ENCODE assay signal across 8 mouse cellular contexts in the genomic region with DNA sequence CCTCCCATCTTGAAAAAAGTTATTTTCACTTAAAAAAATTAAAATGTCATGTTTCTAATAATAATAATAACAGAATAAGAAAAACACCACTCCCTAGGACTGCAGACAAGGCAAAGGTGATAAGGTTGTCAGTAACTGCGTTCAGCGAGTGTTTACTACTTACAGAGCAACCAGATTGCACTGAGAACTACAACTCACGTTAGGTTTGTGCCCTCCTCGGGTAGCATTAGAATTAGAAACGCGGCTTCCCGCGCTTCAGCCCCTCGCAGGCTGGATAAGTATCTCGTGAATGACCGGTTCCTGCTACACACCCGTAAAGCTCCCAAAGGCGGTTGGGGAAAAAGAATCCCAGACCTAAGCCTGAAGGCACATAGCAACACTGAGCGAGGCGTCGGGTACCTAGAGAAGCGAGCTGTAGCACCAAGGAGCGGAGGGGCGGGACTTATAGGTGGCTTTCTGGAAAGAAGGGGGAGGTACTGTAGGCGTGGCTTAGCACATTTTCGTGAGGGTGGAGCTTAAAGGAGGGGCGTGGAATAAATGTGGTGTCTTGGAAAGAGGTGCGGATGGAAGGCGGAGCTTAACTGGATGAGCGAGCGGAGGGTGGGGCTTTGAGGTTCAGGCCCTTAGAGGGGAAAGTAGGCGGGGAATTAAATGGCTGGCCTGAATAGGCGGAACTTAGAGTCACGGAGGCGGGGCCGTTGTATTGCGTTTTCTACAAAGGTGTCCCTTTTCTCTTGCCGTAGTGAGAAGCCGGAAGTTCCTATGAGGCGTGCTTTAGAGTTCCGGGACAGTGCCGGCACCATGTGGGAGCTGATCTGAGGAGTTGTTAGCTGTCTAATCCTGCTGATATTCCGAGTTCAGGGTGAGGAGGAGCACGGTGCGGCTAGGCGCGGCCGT. TPM values are rescaled to one million over a fixed set of nuclear protein-coding genes. Genes with fewer than 3 reads are reported as not detected.
DNase-seq lines count a peak whose midpoint lies in the region; ATAC-seq and TF ChIP-seq lines count a peak whose summit lies in the region.

Gene Heatr1, plus strand, starts transcription at position 419 of the 897 bp plus-strand sequence.

- peak in 1 of 2 experiments; percentile 90; a peak in 3 of 4 replicates for TF ChIP-seq POLR2A in MEL (IDR thresholded peaks at IDR 0.05; ENCODE audit: control insufficient read depth in 1 of 2, insufficient read depth in 1 of 2, low read depth in 1 of 2, low read length in 2 of 2, poor library complexity in 1 of 2)
- TF ChIP-seq POLR2A in cerebellum, adult 2 months (IDR thresholded peaks at IDR 0.05; ENCODE audit: borderline replicate concordance, insufficient read depth, low read length) = peak; percentile 39; the same call in 1 of the 2 replicates

- TF ChIP-seq CTCF in MEL (IDR thresholded peaks at IDR 0.05 in 2 of 3, conservative IDR thresholded peaks at IDR 0.05 in 1 of 3; ENCODE audit: control insufficient read depth in 1 of 3, insufficient read depth in 1 of 3, low read depth in 2 of 3, low read length in 3 of 3, poor library complexity in 1 of 3, severe bottlenecking in 1 of 3) = no peak
- TF ChIP-seq CTCF in cerebellum, adult 2 months (IDR thresholded peaks at IDR 0.05; ENCODE audit: borderline replicate concordance, insufficient read depth, low read depth, low read length) = no peak
- TF ChIP-seq CTCF in forebrain, postnatal 0 days (IDR thresholded peaks at IDR 0.05; ENCODE audit: low read depth) = no peak

- no peak for TF ChIP-seq RAD21 in MEL (IDR thresholded peaks at IDR 0.05; ENCODE audit: low read depth, low read length)

- 1% methylated on average over 43 of the region's 43 CpGs for WGBS in cerebellum, adult 2 months
- WGBS in forebrain, postnatal 0 days = under 1% methylated on average over 43 of the region's 43 CpGs
- under 1% methylated on average over 43 of the region's 43 CpGs for WGBS in lung, embryonic 15.5 days

- H3K27ac ChIP-seq in MEL (ENCODE audit: control insufficient read depth, low read depth, low read length) = peak within 1 kb of the TSS; percentile 54
- no peak within 1 kb of the TSS for H3K27ac ChIP-seq in cerebellum, adult 2 months (ENCODE audit: insufficient read depth, low read length)
- peak within 1 kb of the TSS; percentile 40; the same call in 1 of the 2 replicates for H3K27ac ChIP-seq in forebrain, postnatal 0 days (ENCODE audit: low read depth, low read length)
- H3K27ac ChIP-seq in lung, embryonic 15.5 days = peak within 1 kb of the TSS; percentile 65

- TF ChIP-seq EP300 in MEL (IDR thresholded peaks at IDR 0.05; ENCODE audit: low read depth in 1 of 2, low read length in 2 of 2) = no peak

- no peaks in the 10 kb centered on the region for H3K27me3 ChIP-seq in MEL (ENCODE audit: control insufficient read depth in 1 of 2, insufficient read depth in 2 of 2, low read length in 2 of 2)
- H3K27me3 ChIP-seq in cerebellum, adult 2 months (ENCODE audit: control insufficient read depth, insufficient read depth, low read length) = no peaks in the 10 kb centered on the region
- H3K27me3 ChIP-seq in forebrain, postnatal 0 days (ENCODE audit: insufficient read depth, low read length) = no peaks in the 10 kb centered on the region
- peaks cover 9% of the 10 kb centered on the region; the same call in 1 of the 2 replicates for H3K27me3 ChIP-seq in lung, embryonic 15.5 days

- H3K79me2 ChIP-seq in MEL (ENCODE audit: control insufficient read depth, insufficient read depth, low read length, poor library complexity) = peaks cover 18% of the 10 kb centered on the region

- H3K4me2 ChIP-seq in forebrain, postnatal 0 days (ENCODE audit: low read depth) = peak within 1 kb of the TSS; percentile 78
- peak within 1 kb of the TSS; percentile 85 for H3K4me2 ChIP-seq in lung, embryonic 15.5 days

- peak within 1 kb of the TSS; percentile 76 to 92 for H3K4me3 ChIP-seq in MEL (ENCODE audit: control insufficient read depth in 1 of 2, insufficient read depth in 1 of 2, low read depth in 2 of 2, low read length in 2 of 2)
- peak within 1 kb of the TSS; percentile 93 for H3K4me3 ChIP-seq in cerebellum, adult 2 months (replicated peaks; ENCODE audit: insufficient read depth, low read depth, low read length)
- peak within 1 kb of the TSS; percentile 72 for H3K4me3 ChIP-seq in forebrain, postnatal 0 days (ENCODE audit: low read depth, low read length)
- peak within 1 kb of the TSS; percentile 66 for H3K4me3 ChIP-seq in lung, embryonic 15.5 days

- ATAC-seq in forebrain, postnatal 0 days = peak; percentile 94
- ATAC-seq in lung, embryonic 15.5 days (ENCODE audit: borderline replicate concordance, extremely low read depth, low FRiP score, low TSS enrichment) = peak; percentile 97

- peak; percentile 99 for DNase-seq in MEL (ENCODE audit: low read depth, low spot score)
- DNase-seq in cerebellum, adult 2 months = peak; percentile 91 to 94
- DNase-seq in forebrain, postnatal 0 days = peak; percentile 97
- peak; percentile 94 for DNase-seq in heart, postnatal 4 days
- peak; percentile 95 to 96 for DNase-seq in layer of hippocampus, adult 8-10 months (ENCODE audit: low spot score in 2 of 2)
- DNase-seq in ovary, adult 18-20 months (ENCODE audit: low spot score) = peak; percentile 95
- peak; percentile 99 for DNase-seq in thymus, postnatal 0 days (ENCODE audit: low spot score)

- H3K9me3 ChIP-seq in MEL (replicated peaks; ENCODE audit: insufficient read depth, low read length) = no peaks in the 10 kb centered on the region
- no peaks in the 10 kb centered on the region for H3K9me3 ChIP-seq in forebrain, postnatal 0 days (ENCODE audit: low read length)
- no peaks in the 10 kb centered on the region for H3K9me3 ChIP-seq in lung, embryonic 15.5 days

- H3K4me1 ChIP-seq in MEL (ENCODE audit: control insufficient read depth in 1 of 2, insufficient read depth in 2 of 2, low read length in 2 of 2) = peaks cover 0 to 4% of the 10 kb centered on the region in 2 experiments; a peak in 1 of 4 replicates
- peaks cover 5% of the 10 kb centered on the region for H3K4me1 ChIP-seq in cerebellum, adult 2 months (ENCODE audit: control insufficient read depth, insufficient read depth, low read length)
- H3K4me1 ChIP-seq in forebrain, postnatal 0 days (ENCODE audit: insufficient read depth) = peaks cover 6% of the 10 kb centered on the region; the same call in 1 of the 2 replicates
- H3K4me1 ChIP-seq in lung, embryonic 15.5 days = peaks cover 6% of the 10 kb centered on the region

- peak within 1 kb of the TSS; percentile 86 for H3K9ac ChIP-seq in MEL (ENCODE audit: control insufficient read depth, low read depth, low read length, poor library complexity, severe bottlenecking)
- peak within 1 kb of the TSS; percentile 51 for H3K9ac ChIP-seq in forebrain, postnatal 0 days
- peak within 1 kb of the TSS; percentile 47 for H3K9ac ChIP-seq in lung, embryonic 15.5 days

- peaks cover 3 to 12% of the 10 kb centered on the region in 2 experiments for H3K36me3 ChIP-seq in MEL (ENCODE audit: control insufficient read depth in 1 of 2, insufficient read depth in 2 of 2, low read length in 2 of 2)
- peaks cover 7% of the 10 kb centered on the region; the same call in 1 of the 2 replicates for H3K36me3 ChIP-seq in forebrain, postnatal 0 days (ENCODE audit: insufficient read depth)
- peaks cover 12% of the 10 kb centered on the region for H3K36me3 ChIP-seq in lung, embryonic 15.5 days

TF ChIP-seq in MEL, 35 proteins besides CTCF, POLR2A, EP300 and RAD21 (continues in another document):
- TF ChIP-seq NELFE (IDR thresholded peaks at IDR 0.05; ENCODE audit: low read depth, low read length) (peak; percentile 77), UBTF (IDR thresholded peaks at IDR 0.05; ENCODE audit: borderline replicate concordance, insufficient read depth, low read depth, low read length) (no peak), GATA1 (IDR thresholded peaks at IDR 0.05; ENCODE audit: low read depth, low read length) (peak; percentile 4; the same call in 1 of the 2 replicates), HCFC1 (IDR thresholded peaks at IDR 0.05; ENCODE audit: low read depth, low read length) (peak; percentile 93), CHD2 (IDR thresholded peaks at IDR 0.05; ENCODE audit: low read length) (no peak), CHD1 (IDR thresholded peaks at IDR 0.05; ENCODE audit: low read depth, low read length) (no peak), TAL1 (IDR thresholded peaks at IDR 0.05; ENCODE audit: low read length) (no peak), ZNF384 (IDR thresholded peaks at IDR 0.05; ENCODE audit: low read depth, low read length) (no peak), E2F4 (IDR thresholded peaks at IDR 0.05; ENCODE audit: borderline replicate concordance, low read depth, low read length) (0 out of 2 replicates have a peak, but pooled peaks have one; percentile 37), TBP (IDR thresholded peaks at IDR 0.05; ENCODE audit: low read depth, low read length) (peak; percentile 68), GABPA (IDR thresholded peaks at IDR 0.05; ENCODE audit: low read depth, low read length) (no peak), ELF1 (IDR thresholded peaks at IDR 0.05; ENCODE audit: low read depth, low read length) (peak; percentile 93), USF2 (IDR thresholded peaks at IDR 0.05; ENCODE audit: borderline replicate concordance in 1 of 2, insufficient read depth in 1 of 2, low read depth in 1 of 2, low read length in 2 of 2) (no peak), POLR2AphosphoS2 (IDR thresholded peaks at IDR 0.05; ENCODE audit: low read length) (peak; percentile 64; the same call in 1 of the 2 replicates), KAT2A (conservative IDR thresholded peaks at IDR 0.05; ENCODE audit: low read depth, low read length) (peak; percentile 72; the same call in 1 of the 2 replicates), SIN3A (IDR thresholded peaks at IDR 0.05; ENCODE audit: low read length) (peak; percentile 99), MAX (IDR thresholded peaks at IDR 0.05; ENCODE audit: low read length) (peak; percentile 93), MXI1 (IDR thresholded peaks at IDR 0.05; ENCODE audit: low read depth, low read length) (peak; percentile 100), TCF12 (IDR thresholded peaks at IDR 0.05; ENCODE audit: low read depth, low read length) (0 out of 2 replicates have a peak, but pooled peaks have one; percentile 10), RCOR1 (IDR thresholded peaks at IDR 0.05; ENCODE audit: low read depth, low read length) (0 out of 2 replicates have a peak, but pooled peaks have one; percentile 11)

RNA-seq across cellular contexts. Expression of gene Heatr1, which starts in this region (rescaled TPM):
- total RNA-seq in MEL (2012; rRNA removed) = 131 and 156 TPM in 2 replicates
- 100 to 1,000 TPM; 130 to 468 TPM for polyA plus RNA-seq in MEL (2012; ENCODE audit: insufficient read depth in 1 of 2, insufficient read length in 2 of 2, low read depth in 1 of 2, low replicate concordance in 2 of 2, missing spikeins in 1 of 2)
- 19.2 and 19.8 TPM in 2 replicates for polyA plus RNA-seq in cerebellum, adult 2 months (2012; rRNA removed)
- 16.2 and 17.8 TPM in 2 replicates for total RNA-seq in forebrain, postnatal 0 days (2014; rRNA removed)
- polyA plus RNA-seq in forebrain, postnatal 0 days (2015; fragmentation: Nextera tagmentation; extraction: Ambion mirVana) = 5.2 and 6.0 TPM in 2 replicates
- total RNA-seq in heart, postnatal 4 days (2021) = 10 to 100 TPM; 19.8 to 20.4 TPM
- 10 to 100 TPM; 26.6 to 32.4 (median 28.3) TPM for total RNA-seq in layer of hippocampus, adult 8-10 months (2022)
- polyA plus RNA-seq in lung, embryonic 15.5 days (2015; fragmentation: Nextera tagmentation; extraction: Ambion mirVana) = 15.5 and 16.2 TPM in 2 replicates
- polyA plus RNA-seq in thymus, postnatal 0 days (2015; fragmentation: Nextera tagmentation; extraction: Ambion mirVana) = 18.5 and 19.1 TPM in 2 replicates
